Mouse (Mus musculus) CD8-positive naive resting alpha-beta T cell, adult 2 months (primary cell): ENCODE results near the gene Olfr1284.
"Not testable (repeated sequence)": the region's sequence is repeated elsewhere in the genome, so short reads cannot be mapped to it uniquely, and the experiment has no call there.

Experiments used
- DNase-seq, 2 experiments: peaks; one replicate each; pipeline ENCODE4 v3.0.0; 2022; ENCODE audit warnings: low read depth in 2 of 2, low spot score in 2 of 2

Gene Olfr1284

DNA sequence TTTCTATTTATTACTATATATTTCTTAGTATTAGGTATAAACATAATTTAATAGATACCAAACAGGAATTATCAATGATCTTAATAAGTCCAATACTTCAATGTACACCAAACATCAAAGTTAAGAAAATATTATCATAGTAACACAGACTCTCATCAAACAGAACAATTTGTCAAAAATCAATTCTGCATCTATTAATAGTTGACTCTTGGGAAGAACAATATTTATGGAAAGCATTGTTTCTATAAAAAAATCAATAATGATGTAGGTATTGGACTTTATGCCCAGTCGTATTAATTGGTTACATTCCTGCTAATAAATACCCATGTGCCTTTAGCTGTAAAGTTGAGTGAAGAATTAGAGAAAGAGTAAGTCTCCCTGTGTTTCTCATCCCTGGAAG lies at the start of gene Olfr1284:
Olfr1284 (plus strand) TSS at position 301 of the 400 bp plus-strand sequence.
- no peak for DNase-seq

DNA sequence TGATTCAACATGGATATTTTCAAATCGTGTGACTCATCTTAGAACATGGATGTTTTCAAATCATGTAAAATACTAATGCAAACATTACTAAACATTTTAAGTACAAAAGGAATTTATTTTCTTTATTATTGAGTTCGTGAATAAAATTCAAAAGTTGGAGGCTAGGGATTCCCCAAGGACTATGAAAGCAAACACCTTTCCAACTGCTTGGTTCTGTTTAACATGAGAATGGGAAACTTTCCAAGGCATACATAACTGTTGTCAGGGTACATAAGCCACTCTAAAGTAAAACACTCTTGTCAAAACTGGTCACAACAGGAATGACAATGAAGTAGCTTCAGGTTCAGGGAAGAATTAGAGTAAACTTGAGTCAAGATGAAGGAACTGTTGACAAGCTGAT lies 49.1 kb upstream of the Olfr1284 start, which contains the start of gene Olfr1281:
Olfr1281 (plus strand) TSS at position 301 of the 400 bp plus-strand sequence.
- DNase-seq = no peak

DNA sequence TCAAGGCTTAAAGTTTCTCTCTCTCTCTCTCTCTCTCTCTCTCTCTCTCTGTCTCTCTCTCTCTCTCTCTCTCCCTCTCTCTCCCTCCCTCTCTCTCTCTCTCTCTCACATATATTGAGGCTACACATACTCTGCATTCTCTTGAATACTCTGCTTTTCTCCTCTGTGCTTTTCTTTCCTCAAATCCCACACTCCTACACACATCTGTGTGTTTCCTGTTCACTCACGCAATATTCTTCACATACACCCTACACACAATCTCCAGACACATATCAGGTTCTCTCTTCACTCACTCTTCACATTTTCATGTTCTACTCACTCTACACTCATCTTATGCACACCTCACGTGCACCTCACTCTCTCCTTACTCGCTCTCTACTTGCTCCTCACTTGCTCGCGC lies 41.6 kb upstream of the Olfr1284 start:
- DNase-seq = not testable (repeated sequence)

DNA sequence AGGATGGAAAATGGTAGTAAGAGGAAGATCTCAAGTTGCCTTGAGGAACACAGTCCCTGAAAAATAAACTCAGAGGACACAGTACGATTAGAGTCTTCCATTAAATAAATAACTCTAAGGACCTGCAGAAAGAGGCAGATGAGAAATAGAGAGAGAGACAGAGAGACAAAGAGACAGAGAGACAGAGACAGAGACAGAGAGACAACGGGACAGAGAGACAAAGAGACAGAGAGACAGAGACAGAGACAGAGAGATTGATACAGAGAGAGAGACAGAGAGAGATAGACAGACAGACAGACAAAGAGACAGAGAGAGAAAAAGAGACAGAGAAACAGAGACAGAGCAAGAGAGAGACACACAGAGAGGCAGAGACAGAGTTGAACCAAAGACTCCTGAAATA lies 39.3 kb upstream of the Olfr1284 start, which contains the start of gene Olfr1282:
Olfr1282 (minus strand) TSS at position 101 of the 400 bp plus-strand sequence.
- no peak for DNase-seq

DNA sequence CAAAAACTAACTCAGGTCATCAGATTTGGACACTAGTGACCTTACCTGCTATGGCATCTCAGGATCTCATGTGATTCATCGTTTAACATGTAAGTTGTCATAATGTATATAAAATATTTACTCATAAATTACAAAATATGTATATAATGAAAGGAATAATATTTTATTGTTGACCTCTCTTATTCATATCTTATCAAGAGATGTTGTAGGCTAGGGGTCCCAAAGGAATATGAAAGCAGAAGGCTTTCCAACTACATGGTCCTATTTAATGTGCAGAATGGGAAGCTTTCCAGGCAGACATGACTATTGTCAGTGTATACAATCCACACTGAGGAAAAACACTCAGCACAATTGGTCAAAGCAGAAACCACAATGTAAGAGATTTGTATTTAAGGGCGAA lies 8.8 kb upstream of the Olfr1284 start, which contains the start of gene Olfr1283:
Olfr1283 (plus strand) TSS at position 301 of the 400 bp plus-strand sequence.
- DNase-seq = no peak

DNA sequence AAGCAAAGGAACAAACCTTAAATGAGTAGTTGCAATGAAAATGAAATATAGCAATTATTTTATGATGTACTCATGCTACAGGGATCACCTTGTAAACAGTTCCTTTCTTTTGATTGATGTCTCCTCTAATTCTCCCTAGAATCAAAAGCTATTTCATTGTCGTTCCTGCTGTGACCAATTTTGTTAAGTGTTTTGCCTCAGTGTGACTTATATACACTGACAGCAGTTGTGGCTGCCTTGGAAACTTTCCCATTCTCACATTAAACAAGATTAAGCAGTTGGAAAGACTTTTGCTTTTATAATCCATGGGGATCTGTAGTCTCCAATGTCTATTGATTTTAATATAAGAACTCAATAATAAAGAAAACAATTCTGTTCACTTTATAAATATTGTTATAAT lies 47.6 kb downstream of the Olfr1284 start, which contains the start of gene Olfr1286:
Olfr1286 (minus strand) TSS at position 185 of the 400 bp plus-strand sequence.
- no peak for DNase-seq
